Mouse (Mus musculus) cerebellum, postnatal 14 days (tissue): ENCODE results near the gene 1700028P14Rik.
A peak's percentile ranks its signal among the peaks of the same experiment; 100 is the strongest.
"Not testable (repeated sequence)": the region's sequence is repeated elsewhere in the genome, so short reads cannot be mapped to it uniquely, and the experiment has no call there.

Experiments
- DNase-seq, 2 experiments: peaks; one replicate each; pipeline ENCODE4 v3.0.0; 2021; ENCODE audit warnings: mixed read lengths in 2 of 2

The 1700028P14Rik gene

DNA sequence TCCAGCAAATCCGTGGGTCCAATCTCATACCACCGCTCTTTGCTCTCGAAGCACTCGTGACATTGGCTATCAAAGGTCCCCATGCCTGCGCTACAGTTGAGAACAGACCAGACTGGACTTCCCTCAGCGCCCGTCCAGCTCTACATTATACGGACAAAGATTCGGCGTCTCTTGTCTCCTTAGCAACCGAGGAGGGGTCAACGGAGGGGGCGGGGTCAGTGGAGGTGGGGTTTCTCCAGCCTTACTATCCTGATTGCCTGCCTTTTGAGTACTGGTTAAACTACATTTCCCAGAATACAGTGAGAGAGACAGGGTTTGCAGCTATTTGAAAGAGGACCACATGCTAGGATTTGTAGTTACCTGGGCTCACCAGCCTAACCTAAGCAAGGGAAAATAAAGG, at the start of gene 1700028P14Rik:
TSS of gene 1700028P14Rik (minus strand) at position 169 of the 400 bp plus-strand sequence.
- DNase-seq: peak; percentile 74 to 82

DNA sequence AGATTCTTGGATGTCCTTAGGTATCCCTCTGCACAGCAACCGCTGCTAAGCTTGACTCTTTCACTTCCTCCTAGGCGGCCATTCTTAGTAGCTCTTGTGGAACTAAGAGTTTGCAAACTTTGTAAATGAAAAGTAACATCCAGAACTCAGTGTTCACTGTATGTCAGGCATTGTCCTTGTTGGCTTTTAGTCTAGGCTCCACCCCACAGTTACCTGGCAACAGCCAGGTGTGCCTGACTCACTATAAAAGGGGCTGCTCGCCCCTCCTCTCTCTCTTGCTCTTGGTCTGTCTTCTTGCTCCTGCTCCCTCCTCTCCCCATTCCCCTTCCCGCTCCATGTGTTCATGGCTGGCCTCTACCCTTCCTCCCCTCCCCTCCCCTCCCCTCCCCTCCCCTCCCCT, 46.5 kb upstream of the 1700028P14Rik start:
- DNase-seq: no peak

DNA sequence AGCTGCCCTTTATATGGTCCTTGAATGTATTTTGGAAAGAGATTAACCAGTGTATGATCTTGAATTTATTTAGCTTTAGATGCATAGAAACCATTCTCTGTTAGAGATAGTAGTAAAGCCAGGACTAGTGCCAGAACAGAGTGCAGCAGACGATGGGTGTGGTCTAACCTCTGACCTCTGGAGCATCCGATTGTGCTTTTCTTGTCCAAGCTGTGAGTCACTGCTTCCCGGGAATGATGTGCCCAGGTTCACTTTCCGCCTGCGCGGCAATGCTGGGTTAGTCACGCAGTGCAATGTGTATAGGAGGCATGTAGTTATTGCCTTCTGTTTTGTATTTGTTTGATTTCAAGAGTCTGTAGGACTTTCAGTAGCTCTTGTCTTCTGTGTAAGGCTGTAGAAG, 45.8 kb upstream of the 1700028P14Rik start:
- no peak for DNase-seq

DNA sequence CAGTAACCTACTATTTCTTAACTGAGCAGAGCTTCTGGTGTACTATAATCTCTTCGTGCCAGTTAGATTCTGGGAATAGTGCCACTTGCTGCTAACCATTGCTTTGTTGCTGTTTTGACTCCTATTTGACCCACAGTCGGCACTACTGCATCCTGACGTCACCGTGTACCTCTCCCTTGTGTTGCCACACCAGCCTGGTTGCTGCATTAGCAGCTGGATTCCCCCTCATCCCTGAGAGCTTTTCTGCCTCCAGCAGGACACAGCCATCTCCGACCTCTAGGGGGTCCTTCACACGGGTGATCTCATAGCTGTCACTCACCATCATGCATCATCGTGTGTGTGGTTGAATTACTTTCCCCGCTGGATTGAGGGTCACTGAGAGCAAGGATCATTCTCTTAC, 45.2 kb upstream of the 1700028P14Rik start:
- DNase-seq: no peak

DNA sequence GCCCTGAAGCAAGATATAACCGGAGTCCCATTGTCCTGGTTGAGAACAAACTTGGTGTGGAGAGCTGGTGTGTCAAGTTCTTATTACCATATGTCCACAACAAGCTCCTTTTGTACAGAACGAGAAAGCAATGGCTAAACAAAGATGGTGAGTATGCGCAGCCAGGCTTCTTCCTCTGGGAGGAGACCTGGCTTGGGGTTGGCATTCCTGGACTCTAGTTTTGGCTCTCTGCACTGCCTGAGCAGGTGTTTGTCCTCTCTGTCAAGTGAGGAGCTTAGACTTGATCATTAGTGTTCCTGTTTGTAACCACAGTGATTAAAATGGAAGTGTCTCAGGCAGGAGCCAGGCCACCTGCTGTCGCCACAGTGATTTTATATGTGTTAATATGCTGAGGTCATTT, 41.7 kb upstream of the 1700028P14Rik start:
- peak in 1 of 2 experiments; percentile 56 for DNase-seq

DNA sequence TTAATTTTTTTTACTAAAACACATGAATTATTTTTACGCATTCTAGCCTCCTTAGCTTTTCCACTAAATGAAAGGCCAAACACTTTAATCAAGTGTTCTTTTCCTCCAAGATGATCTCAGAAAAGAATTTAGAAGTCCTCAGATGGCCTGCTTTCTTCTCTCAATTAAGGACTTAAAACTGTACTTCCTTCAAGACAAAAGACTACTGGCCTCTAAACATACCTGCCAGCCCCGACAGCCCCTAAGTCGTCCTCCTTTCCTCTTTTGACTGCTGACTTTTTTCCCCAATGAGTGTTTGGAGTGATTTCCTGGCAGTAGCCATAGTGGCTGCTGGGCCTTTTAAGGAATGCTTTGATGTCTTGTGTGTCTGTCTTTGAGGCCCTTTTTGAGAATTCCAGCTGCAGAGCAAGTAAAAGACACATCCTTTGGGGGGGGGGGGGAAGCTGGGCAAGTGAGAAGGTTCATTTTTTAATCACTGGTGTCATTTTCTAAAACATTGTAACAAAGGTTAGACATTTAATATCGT, 35.9 kb upstream of the 1700028P14Rik start:
- no peak for DNase-seq

DNA sequence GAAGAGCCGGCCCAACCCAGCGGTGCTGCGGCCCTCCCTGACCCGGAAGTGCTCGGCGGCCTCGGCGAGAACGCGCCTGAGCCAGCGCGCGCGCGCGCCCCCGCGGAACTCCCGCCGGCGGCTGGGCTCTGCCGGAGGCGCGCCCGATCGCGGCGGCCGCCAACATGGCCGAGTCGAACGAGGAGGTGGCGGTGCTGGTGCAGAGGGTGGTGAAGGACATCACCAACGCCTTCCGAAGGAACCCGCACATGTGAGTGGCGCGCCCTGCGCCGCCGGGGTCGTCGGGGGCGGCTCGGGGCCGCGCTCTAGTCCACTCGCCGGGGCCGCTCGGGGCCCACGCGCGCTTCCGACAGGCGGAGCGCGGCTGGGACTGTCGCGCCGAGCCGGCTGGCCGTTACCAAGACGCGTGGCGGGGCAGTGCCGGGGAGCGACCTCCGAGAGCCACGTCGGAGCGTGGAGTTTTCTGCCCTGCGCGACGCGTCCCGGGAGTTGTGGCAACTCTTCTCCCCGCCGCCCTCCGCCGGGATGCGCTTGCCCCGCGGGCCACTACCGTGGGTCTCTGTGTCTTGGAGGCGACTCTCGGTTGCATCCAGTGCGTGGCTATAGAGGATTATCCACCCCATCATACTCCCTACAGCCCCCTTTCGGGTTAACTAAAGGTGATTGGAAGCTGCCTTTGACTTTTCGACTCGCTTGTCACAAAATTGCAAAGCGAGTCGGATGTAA, 34.8 kb upstream of the 1700028P14Rik start, which contains the start of gene Ptar1:
TSS of gene Ptar1 (plus strand) at position 134 of the 726 bp plus-strand sequence.
- peak; percentile 95 to 97 for DNase-seq

DNA sequence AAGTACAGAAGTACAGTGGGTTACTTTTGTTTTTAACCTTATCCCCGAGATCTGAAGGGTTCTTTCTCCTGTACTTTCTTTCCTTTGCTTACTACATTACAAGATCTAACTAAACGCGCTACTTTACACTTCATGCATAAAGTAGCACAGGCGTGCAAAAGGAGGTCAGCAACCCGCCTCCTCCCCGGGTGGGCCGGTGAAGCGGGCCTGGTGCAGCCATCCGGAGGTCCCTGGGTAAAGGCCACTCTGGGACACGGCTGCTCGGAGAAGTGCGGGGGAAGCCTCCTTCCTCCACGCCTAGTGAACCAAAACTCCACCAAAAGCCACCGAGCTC, 34.3 kb upstream of the 1700028P14Rik start:
- DNase-seq: no peak

DNA sequence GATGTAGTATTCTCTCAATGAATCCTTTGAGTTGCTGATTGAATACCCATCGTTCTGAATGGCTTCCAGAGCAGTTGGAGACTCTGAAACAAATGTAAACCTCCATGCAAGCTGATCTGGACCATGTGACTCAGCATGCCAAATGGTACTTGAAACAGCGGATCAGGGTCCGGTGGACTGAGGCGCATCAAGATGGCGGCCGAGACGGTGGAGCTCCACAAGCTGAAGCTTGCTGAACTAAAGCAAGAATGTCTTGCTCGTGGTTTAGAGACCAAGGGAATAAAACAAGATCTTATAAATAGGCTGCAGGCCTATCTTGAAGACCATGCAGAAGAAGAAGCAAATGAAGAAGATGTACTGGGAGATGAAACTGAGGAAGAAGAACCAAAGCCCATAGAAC, 23.0 kb upstream of the 1700028P14Rik start:
- not testable (repeated sequence) for DNase-seq

DNA sequence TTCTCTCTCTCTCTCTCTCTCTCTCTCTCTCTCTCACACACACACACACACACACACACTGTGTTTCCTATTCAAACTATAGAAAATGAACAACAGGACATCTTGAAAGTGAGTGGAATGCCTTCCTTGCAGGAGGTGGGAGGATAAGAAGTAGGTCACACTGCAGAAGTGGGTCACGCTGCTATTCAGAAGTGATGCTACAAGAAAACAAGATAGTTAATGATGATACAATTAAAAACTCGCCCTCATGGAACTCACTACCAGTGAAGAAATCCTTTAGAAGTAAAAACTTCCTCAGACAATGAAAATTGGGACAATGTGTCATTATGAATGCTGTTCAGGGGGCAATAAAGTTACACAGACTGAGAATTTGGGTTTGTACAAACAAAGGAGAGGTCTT, 20.4 kb upstream of the 1700028P14Rik start:
- no peak for DNase-seq

DNA sequence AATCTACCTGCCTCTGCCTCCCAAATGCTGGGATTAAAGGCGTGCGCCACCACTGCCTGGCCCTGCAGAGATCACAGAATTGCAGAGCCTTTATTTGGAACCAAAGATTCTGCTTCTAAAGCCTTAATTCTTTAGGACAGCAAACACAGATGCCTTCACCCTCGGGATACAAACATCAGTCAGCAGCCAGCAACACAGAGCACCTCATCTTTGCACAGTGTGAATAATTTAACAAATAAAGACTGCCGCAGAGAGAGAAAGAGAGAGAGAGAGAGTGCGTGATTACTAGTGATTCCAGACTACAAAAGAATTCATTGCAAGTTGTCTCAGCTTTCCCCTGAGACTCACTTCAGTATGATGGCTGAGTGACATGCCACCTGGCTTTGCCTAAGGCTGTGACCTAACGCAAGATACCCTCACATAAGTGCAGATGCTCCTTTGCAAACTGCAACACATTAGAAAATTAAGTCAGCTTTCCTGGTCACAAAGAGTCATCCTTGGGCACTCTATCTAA, 15.6 kb upstream of the 1700028P14Rik start:
- DNase-seq: no peak

DNA sequence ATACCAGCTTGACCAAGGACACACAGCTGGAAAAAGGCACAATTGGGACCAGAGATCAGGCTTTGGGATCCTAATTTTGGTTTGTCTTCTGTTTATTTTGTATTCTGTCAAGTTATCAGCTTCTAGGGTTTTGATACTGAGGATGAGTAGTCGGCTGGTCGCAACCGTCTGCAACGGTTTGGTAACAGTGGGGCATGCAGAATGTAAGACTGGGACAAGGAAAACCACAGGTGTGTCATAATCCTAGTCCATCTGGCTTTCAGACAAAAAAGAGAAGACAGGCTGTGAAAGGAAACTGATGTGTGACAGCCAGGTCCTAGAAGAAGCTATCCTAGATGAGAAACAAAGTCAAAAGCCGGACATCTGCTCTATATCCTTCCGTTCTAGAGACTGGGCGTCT, 11.5 kb upstream of the 1700028P14Rik start:
- no peak for DNase-seq

DNA sequence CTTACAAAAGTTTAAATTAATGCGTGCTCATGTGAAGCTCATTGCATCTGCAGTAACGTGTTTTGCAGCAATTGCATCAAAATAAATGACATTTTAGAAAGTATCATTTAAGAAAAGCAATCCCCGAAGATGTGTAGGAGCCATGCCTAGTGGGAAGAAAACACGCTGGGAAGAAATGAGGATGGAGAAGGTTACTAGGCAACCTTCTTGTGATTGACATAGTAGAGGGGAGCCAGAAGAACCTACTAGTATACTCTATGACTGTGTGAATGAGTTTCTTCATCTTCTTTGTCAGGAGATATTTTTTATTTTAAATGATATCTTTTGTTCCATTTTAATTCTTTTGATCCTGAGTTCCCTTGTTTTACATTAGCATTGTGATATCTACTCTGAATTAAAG, 5.7 kb upstream of the 1700028P14Rik start:
- DNase-seq: no peak

DNA sequence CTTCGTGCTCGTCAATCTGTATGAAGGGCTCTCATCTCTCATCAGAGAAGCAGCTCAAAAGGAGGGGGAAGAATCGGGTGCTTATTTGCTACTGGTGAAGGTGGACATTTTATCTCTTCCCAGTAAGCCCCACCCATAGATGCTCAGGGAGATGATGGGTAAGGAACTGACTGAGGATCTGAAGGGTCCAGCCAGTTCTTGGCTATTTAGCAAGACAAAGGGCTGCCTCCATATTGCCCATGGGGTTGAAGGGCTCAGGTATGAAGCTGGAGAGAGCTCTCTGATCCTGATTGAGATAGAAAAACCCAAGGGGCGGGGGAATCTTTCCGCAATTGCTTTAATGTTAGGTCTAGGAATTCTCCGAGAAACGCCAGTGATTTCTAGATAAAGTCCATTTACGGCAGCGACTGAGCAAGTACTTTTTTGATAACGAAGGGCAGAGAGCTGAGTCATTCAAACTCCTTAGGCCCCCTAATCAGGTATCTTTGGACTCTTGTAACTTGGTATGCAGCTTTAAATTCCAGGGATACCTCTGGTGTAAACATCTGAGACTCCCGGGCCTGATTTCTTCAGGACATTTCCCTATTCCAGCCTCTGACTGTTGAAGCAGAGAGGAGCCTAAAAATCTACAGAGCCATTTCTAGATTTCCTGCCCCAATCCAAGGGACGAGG, 4.8 kb upstream of the 1700028P14Rik start:
- no peak for DNase-seq

DNA sequence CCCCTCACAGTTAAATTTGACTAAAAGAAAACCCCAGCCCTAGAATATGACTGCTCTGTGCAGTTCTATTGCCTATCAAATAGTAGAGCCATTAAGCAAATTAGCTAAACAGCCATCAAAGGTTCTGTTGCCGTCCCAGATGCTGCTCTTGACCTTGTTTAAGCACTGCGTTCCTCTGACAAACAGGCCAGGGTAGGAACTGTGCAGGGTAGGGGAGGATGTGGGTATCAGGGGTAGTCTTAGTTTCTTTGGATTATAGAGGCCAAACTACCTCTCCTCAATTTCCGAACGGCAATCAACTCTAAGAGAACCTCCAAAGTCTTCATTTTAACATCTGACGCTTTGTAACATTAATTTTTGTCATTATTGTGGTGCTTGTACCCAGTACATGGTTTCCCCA, 542 bp upstream of the 1700028P14Rik start:
- DNase-seq: no peak

DNA sequence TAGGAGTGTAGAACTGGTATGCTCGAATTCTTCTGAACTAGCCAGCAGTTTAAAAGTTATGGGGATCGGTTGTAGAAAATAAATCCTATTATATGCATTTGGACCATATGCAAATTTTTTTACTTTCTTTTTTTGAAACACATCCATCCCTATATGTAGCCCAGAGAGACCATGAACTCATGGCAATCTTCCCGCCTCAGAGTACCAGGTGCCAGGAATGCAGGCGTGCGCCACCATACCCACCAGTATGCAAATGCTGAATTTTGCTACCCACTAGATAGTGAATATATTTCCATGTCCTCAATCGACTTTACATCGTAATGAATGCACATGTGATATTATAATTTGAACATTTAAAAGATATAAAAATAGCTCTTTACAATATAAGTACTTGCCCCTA, 5.3 kb downstream of the 1700028P14Rik start:
- DNase-seq: no peak

DNA sequence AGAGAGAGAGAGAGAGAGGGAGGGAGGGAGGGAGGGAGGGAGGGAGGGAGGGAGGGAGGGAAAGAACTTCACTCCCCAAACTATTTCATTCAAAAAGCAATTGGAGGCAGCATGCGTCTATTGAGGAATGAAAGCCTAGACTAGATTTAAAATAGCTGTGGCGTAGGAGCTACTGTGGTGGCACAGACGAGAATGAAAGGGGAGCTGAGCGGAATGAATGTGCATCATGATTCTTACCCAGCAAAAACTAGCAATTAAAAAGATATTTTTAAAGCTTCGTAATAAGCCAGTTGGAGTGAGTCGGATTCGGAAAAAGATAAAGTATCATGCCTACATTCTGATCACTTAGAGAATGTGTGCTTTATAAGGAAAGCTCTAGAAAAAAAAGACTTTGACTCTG, 7.3 kb downstream of the 1700028P14Rik start:
- DNase-seq: no peak

DNA sequence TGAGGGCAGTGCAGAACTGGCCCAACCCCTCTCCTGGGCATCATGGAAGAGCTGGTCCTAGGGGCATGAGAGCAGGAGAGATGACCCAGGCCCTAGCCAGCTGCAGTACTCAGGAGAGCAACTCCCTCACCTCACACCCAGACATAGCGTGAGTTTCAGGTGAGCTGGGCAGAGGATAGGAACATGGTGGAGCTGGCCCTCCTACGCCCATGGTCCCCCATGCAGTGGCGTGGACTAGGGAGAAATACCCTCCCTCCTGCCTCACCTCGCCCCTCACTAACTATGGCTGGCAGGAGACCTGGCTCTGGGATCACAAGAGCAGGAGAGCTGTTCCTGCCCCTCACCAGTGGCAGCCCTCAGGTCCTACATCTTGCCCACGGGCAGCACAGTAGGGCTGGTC, 8.8 kb downstream of the 1700028P14Rik start:
- DNase-seq: no peak

DNA sequence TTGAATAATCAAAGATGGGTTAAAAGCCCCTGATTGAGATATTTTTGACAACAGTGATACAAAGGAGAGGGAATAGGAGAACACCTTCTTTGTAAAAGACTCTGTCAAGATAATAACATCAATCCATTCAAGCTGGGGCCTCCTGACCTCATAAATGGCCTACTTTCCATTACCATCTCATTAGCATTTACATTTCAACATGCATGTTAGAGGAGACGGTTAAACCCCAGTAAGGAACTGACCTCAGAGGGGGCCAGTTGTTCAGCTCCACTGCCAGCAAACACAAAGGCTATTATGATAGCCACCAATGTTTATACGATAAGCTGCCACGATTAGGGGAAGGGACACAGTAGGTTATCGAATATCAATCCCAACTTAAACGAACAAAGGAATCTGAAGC, 15.8 kb downstream of the 1700028P14Rik start:
- no peak for DNase-seq

DNA sequence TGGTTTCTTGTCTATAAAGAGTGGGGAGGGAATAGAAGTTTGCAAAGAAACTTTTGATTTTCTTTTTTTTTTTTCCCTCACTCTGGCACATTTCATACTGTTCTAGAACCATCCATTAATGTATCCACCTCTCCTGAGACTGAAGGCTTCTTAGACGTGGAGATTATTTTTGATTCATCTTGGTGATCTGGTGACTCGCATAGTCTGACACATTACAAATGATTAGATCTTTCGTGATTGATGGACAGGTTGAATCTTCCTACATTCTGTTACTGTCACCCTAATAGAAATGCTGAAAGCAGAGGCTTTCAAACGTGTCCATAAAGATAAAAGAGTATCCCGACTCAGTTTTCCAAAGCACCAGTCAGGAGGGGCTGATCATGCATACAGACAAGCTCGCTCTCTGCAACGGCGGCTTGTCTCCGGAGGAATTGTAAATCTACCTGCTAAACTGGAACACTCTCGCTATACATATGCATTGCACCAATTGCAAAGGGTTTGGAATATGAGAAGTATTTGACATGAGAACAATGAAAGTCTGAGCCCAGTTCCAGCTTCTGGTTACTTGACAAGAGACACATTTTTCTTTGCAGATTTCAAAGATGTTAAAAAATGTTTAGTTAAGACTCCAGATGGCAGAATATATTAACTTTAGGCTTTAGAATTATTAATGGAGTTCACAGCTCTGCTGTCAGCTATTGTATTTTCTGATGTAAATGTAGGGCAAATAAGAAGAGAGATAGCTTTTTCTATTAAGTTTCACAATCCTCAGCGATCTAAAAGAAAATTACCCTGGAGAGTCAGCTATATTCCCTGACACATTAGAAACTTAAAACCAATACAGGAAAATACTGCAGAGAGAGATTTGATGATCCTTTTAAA, 20.8 kb downstream of the 1700028P14Rik start:
- no peak for DNase-seq

DNA sequence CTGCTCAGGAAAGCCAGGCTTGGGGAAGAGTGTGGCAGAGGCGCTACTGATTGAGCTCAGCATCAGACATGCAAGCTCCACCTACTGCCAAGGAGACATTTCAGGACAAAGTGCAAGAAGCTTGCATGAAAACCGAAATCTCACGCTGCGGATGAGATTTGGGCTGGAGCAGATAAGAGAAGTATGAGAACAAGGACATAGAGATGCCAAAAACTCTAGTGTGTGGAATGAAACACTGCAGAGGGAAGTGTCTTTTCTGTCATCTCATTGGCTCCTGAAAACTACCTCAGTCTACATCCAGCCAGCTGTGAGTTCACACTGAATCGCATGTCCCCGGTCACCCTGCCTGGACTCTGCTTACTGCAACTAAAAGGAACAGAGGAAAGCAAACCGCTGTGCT, 38.3 kb downstream of the 1700028P14Rik start:
- no peak for DNase-seq

DNA sequence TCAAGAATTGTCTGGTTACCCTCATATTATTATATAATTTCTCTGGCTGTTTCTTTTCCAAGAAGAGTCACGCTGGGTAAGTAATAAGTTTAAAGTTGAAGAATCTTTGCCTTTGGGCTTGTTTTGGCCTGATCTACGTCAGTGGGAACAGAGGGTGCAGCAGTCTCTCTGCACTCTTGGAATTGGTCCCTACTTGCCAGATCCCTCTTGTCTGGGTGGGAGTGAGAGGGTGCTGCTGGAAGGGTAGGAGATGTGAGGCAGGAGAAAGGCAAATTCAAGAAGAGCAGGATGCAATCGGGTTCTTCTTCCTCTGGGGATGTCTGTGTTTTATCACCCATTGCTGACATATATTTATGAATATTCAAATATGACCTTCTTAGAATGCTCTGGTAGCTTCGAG, 42.9 kb downstream of the 1700028P14Rik start:
- no peak for DNase-seq

DNA sequence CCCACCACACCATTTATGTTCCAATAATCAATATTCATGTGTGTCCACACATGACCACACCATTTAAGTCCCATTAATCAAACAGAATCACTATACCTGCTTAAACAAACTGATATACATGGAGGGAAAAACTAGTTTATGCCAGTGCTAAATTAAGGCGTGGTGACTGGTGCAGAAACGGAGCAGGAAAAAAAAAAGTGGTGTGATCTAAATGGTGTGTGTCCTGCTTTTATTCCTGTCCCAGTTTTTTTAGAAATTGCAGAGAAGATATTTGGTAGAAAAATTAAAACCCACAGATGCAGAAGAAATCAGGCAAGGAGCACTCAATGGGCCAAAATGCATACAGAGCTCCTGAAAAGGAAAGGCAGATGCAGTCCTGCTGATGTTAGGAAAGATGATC, 44.7 kb downstream of the 1700028P14Rik start:
- no peak for DNase-seq
